Mouse (Mus musculus): ENCODE measurements around the gene Pgd. TPM values are rescaled to one million over a fixed set of nuclear protein-coding genes. Genes with fewer than 3 reads are reported as not detected.

The Pgd gene
- polyA plus RNA-seq, 1 experiment from 2014 or later: 73.5 TPM

GRCm38 (mm10) chr4:149182755-149183154 is 16.2 kb upstream of the Pgd start:
- no peak overlapping the region for H3K4me2 ChIP-seq
- H3K36me3 ChIP-seq (replicated peaks): peaks cover 19% of the 10 kb centered on the region
- no peaks in the 10 kb centered on the region for H3K9me3 ChIP-seq (replicated peaks)
- ATAC-seq (ENCODE audit: insufficient read depth): no peak
- H3K4me1 ChIP-seq (replicated peaks): peaks cover 9% of the 10 kb centered on the region; the same call in 1 of the 2 replicates
- no peak overlapping the region for H3K4me3 ChIP-seq (replicated peaks)
- no peaks in the 10 kb centered on the region for H3K27me3 ChIP-seq
- no peak overlapping the region for H3K27ac ChIP-seq (replicated peaks)
- H3K9ac ChIP-seq: no peak overlapping the region
- WGBS (ENCODE audit: insufficient replicate concordance): 41% methylated on average over 4 of the region's 4 CpGs

- Histone ChIP-seq H3K9me3 (replicated peaks) (no peaks in the 10 kb centered on the region), H3K4me3 (replicated peaks) (no peak overlapping the region), H3K27ac (replicated peaks) (no peak overlapping the region), H3K9ac (no peak overlapping the region), H3K36me3 (replicated peaks) (peaks cover 16% of the 10 kb centered on the region), H3K4me1 (replicated peaks) (peaks cover 12% of the 10 kb centered on the region), H3K4me2 (no peak overlapping the region), H3K27me3 (no peaks in the 10 kb centered on the region)
- ATAC-seq (ENCODE audit: insufficient read depth): no peak
- 65% methylated on average over 7 of the region's 7 CpGs for WGBS (ENCODE audit: insufficient replicate concordance)
Observed at GRCm38 (mm10) chr4:149182192-149182591, 15.6 kb upstream of the Pgd start.

- peaks cover 12% of the 10 kb centered on the region for H3K4me1 ChIP-seq (replicated peaks)
- H3K9me3 ChIP-seq (replicated peaks): no peaks in the 10 kb centered on the region
- H3K4me2 ChIP-seq: no peak overlapping the region
- no peak for ATAC-seq (ENCODE audit: insufficient read depth)
- 53% methylated on average over 4 of the region's 4 CpGs for WGBS (ENCODE audit: insufficient replicate concordance)
- peak overlapping the region; percentile 38; the same call in 1 of the 2 replicates for H3K27ac ChIP-seq (replicated peaks)
- H3K27me3 ChIP-seq: no peaks in the 10 kb centered on the region
- no peak overlapping the region for H3K4me3 ChIP-seq (replicated peaks)
- H3K9ac ChIP-seq: no peak overlapping the region
- H3K36me3 ChIP-seq (replicated peaks): peaks cover 13% of the 10 kb centered on the region
Observed at GRCm38 (mm10) chr4:149179573-149179972, 13.0 kb upstream of the Pgd start.

GRCm38 (mm10) chr4:149179160-149179559 is 12.6 kb upstream of the Pgd start:
- Histone ChIP-seq H3K27ac (replicated peaks) (peak overlapping the region; percentile 48; the same call in 1 of the 2 replicates), H3K4me3 (replicated peaks) (no peak overlapping the region), H3K9me3 (replicated peaks) (no peaks in the 10 kb centered on the region), H3K36me3 (replicated peaks) (peaks cover 13% of the 10 kb centered on the region), H3K9ac (no peak overlapping the region), H3K4me2 (no peak overlapping the region), H3K27me3 (no peaks in the 10 kb centered on the region), H3K4me1 (replicated peaks) (peaks cover 12% of the 10 kb centered on the region)
- whole genome bisulfite sequencing (ENCODE audit: insufficient replicate concordance): 63% methylated on average over 7 of the region's 7 CpGs
- no peak for ATAC-seq (ENCODE audit: insufficient read depth)

- Histone ChIP-seq H3K4me3 (replicated peaks) (no peak overlapping the region), H3K36me3 (replicated peaks) (peaks cover 7% of the 10 kb centered on the region), H3K27ac (replicated peaks) (no peak overlapping the region), H3K4me1 (replicated peaks) (peaks cover 12% of the 10 kb centered on the region), H3K4me2 (no peak overlapping the region), H3K9me3 (replicated peaks) (no peaks in the 10 kb centered on the region), H3K27me3 (no peaks in the 10 kb centered on the region), H3K9ac (no peak overlapping the region)
- no peak for ATAC-seq (ENCODE audit: insufficient read depth)
- WGBS (ENCODE audit: insufficient replicate concordance): 67% methylated on average over 7 of the region's 7 CpGs
Observed at GRCm38 (mm10) chr4:149178328-149178727, 11.8 kb upstream of the Pgd start.

- Histone ChIP-seq H3K9ac (no peak overlapping the region), H3K27ac (replicated peaks) (no peak overlapping the region), H3K4me2 (no peak overlapping the region), H3K27me3 (no peaks in the 10 kb centered on the region), H3K36me3 (replicated peaks) (peaks cover 7% of the 10 kb centered on the region; the same call in 1 of the 2 replicates), H3K4me3 (replicated peaks) (no peak overlapping the region), H3K4me1 (replicated peaks) (peaks cover 23% of the 10 kb centered on the region), H3K9me3 (replicated peaks) (no peaks in the 10 kb centered on the region)
- ATAC-seq (ENCODE audit: insufficient read depth): no peak
- 63% methylated on average over 5 of the region's 5 CpGs for WGBS (ENCODE audit: insufficient replicate concordance)
Observed at GRCm38 (mm10) chr4:149177046-149177445, 10.5 kb upstream of the Pgd start.

GRCm38 (mm10) chr4:149176645-149177044 is 10.1 kb upstream of the Pgd start:
- Histone ChIP-seq H3K4me1 (replicated peaks) (peaks cover 24% of the 10 kb centered on the region), H3K9ac (no peak overlapping the region), H3K9me3 (replicated peaks) (no peaks in the 10 kb centered on the region), H3K27ac (replicated peaks) (no peak overlapping the region), H3K36me3 (replicated peaks) (peaks cover 7% of the 10 kb centered on the region; the same call in 1 of the 2 replicates), H3K27me3 (no peaks in the 10 kb centered on the region), H3K4me2 (no peak overlapping the region), H3K4me3 (replicated peaks) (no peak overlapping the region)
- WGBS (ENCODE audit: insufficient replicate concordance): 68% methylated on average over 6 of the region's 6 CpGs
- no peak for ATAC-seq (ENCODE audit: insufficient read depth)

- no peak for ATAC-seq (ENCODE audit: insufficient read depth)
- Histone ChIP-seq H3K27me3 (no peaks in the 10 kb centered on the region), H3K4me2 (no peak overlapping the region), H3K9ac (no peak overlapping the region), H3K36me3 (replicated peaks) (no peaks in the 10 kb centered on the region), H3K4me3 (replicated peaks) (no peak overlapping the region), H3K27ac (replicated peaks) (peak overlapping the region; percentile 48; the same call in 1 of the 2 replicates), H3K4me1 (replicated peaks) (peaks cover 30% of the 10 kb centered on the region), H3K9me3 (replicated peaks) (no peaks in the 10 kb centered on the region)
- WGBS (ENCODE audit: insufficient replicate concordance): 41% methylated on average over 6 of the region's 6 CpGs
Observed at GRCm38 (mm10) chr4:149173661-149174060, 7.1 kb upstream of the Pgd start.

GRCm38 (mm10) chr4:149172666-149173065 is 6.1 kb upstream of the Pgd start:
- Histone ChIP-seq H3K4me3 (replicated peaks) (no peak overlapping the region), H3K4me1 (replicated peaks) (peaks cover 38% of the 10 kb centered on the region), H3K9ac (no peak overlapping the region), H3K9me3 (replicated peaks) (no peaks in the 10 kb centered on the region), H3K27ac (replicated peaks) (peak overlapping the region; percentile 35), H3K36me3 (replicated peaks) (no peaks in the 10 kb centered on the region), H3K27me3 (no peaks in the 10 kb centered on the region), H3K4me2 (no peak overlapping the region)
- no peak for ATAC-seq (ENCODE audit: insufficient read depth)
- 64% methylated on average over 2 of the region's 2 CpGs for WGBS (ENCODE audit: insufficient replicate concordance)

GRCm38 (mm10) chr4:149172083-149172482 is 5.5 kb upstream of the Pgd start:
- WGBS (ENCODE audit: insufficient replicate concordance): 76% methylated on average over 5 of the region's 5 CpGs
- Histone ChIP-seq H3K4me2 (no peak overlapping the region), H3K27me3 (no peaks in the 10 kb centered on the region), H3K9ac (no peak overlapping the region), H3K4me1 (replicated peaks) (peaks cover 42% of the 10 kb centered on the region), H3K9me3 (replicated peaks) (no peaks in the 10 kb centered on the region), H3K27ac (replicated peaks) (peak overlapping the region; percentile 35), H3K36me3 (replicated peaks) (no peaks in the 10 kb centered on the region), H3K4me3 (replicated peaks) (no peak overlapping the region)
- ATAC-seq (ENCODE audit: insufficient read depth): no peak

- H3K27ac ChIP-seq (replicated peaks): peak overlapping the region; percentile 46
- no peak for ATAC-seq (ENCODE audit: insufficient read depth)
- no peaks in the 10 kb centered on the region for H3K36me3 ChIP-seq (replicated peaks)
- 49% methylated on average over 5 of the region's 5 CpGs for whole genome bisulfite sequencing (ENCODE audit: insufficient replicate concordance)
- H3K4me3 ChIP-seq (replicated peaks): no peak overlapping the region
- H3K9me3 ChIP-seq (replicated peaks): no peaks in the 10 kb centered on the region
- no peak overlapping the region for H3K4me2 ChIP-seq
- H3K27me3 ChIP-seq: no peaks in the 10 kb centered on the region
- H3K4me1 ChIP-seq (replicated peaks): peaks cover 45% of the 10 kb centered on the region
- H3K9ac ChIP-seq: no peak overlapping the region
Observed at GRCm38 (mm10) chr4:149171581-149171981, 5.0 kb upstream of the Pgd start.

GRCm38 (mm10) chr4:149170394-149170931 is 3.9 kb upstream of the Pgd start:
- no peak for ATAC-seq (ENCODE audit: insufficient read depth)
- Histone ChIP-seq H3K4me2 (0 out of 2 replicates have a peak overlapping the region, but pooled peaks have one; percentile 6), H3K9ac (no peak overlapping the region), H3K4me1 (replicated peaks) (peaks cover 55% of the 10 kb centered on the region), H3K4me3 (replicated peaks) (no peak overlapping the region), H3K27ac (replicated peaks) (peak overlapping the region; percentile 74), H3K36me3 (replicated peaks) (no peaks in the 10 kb centered on the region), H3K27me3 (no peaks in the 10 kb centered on the region), H3K9me3 (replicated peaks) (no peaks in the 10 kb centered on the region)
- 44% methylated on average over 7 of the region's 7 CpGs for WGBS (ENCODE audit: insufficient replicate concordance)

Data from liver, embryonic 15.5 days (tissue).